Mouse (Mus musculus): ENCODE results near the gene Lrrc74a.

Gene Lrrc74a

DNA sequence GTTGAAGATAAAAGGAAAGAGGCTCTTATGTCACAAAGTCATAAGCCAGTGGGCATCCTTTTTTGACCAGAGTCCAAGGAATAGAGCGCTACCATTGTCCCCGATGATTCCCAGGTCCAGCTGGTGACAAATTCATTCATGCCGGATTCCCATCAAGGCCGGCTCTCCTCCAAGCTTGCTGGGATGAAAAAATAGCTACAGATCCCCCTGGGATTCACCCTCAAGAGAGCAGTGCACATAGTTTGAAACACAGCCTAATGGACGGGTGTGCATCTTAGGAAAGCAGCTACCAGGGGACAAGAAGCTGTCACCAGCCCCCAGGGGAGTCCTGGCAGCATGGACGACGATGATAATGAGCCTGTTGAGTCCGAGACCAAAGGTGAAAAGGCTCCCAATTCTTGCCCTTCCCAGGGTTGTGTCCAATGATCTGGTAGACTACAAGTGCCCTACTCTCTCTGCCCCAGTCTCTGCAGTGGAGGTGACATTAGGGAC is at the start of gene Lrrc74a:
Gene Lrrc74a (plus strand): TSS at position 51 of the 492 bp plus-strand sequence.
- no peak for DNase-seq (ENCODE audit: low spot score in 2 of 2)

DNA sequence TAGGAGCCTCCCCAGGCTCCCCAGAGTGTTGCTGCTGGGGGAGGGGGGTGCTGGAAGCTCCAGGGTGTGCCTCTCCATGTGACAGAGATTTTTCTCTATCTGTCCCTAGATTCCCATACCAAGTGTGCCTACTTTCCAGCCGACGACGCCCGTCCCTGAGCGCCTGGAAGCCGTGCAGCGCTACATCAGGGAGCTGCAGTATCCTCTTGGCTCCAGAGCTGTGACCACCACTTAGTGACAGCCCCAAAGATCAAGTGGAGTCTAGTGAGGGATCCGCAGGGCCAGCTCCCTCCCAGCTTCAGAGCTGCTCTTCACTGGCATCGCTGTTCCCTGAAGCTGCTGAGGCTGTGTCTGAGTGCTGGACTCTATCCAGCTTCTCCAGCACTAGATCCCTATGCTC is 48.9 kb upstream of the Lrrc74a start:
- DNase-seq (ENCODE audit: low spot score in 2 of 2): no peak

DNA sequence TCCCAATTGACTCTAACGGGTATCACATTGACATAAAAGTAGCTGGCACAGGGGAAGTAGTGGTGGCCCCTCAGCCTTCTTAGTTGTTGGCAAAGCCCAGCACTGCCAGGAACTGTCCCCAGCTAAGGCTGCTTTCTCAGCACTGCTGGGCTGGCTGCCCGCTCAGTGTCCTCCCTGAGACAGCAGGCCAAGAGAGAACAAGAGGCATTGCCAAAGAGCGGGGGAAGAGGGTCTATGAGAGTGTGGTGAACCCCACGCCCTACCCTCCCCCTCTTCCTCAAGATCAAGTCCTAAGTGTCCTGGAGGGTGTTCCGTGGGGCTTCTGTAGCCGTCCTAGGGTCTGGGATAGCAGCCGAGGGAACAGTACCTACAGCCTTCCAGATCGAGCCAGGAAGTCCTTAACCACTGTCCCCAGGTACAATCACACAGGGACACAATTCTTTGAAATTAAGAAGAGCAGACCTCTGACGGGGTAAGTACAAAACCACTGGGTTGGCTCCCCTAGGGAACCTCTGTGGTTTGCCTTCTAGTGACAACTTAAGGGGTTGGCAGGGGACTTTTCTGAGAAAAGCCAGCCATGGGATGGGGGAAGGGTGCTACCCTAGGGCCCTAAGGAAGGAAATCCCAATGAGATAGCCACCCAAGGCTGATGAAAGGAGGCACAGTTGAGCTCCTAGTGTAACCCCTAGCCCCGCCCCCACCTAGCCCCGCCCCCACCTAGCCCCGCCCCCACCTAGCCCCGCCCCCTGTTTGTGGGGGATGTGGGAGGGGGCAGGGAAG is 47.4 kb upstream of the Lrrc74a start:
- DNase-seq (ENCODE audit: low spot score in 2 of 2): no peak

DNA sequence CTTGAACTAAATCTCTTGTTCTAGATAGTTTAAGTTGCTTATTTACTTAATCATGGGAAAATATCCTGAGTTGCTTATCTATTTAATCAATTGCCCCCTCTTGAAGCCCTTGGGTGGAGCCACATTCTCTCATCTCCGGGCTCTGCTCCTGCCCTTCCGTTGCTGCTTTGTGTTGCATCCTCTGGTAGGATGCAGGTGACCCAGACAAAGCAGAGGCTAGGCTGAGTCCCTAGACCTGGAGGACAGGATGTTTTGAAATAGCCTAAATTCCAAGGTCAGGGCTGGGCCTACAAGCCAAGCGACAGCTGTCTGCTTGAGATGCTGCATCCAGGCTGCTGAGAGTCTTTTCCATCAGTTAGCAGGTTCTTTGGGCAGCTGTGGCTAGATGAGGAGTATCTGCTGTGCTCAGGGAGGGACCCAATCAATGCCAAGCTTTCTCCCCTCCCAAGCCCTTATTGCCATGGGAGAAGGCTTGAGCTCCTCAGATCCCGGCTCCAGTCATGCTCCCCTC is 46.7 kb upstream of the Lrrc74a start:
- no peak for DNase-seq (ENCODE audit: low spot score in 2 of 2)

DNA sequence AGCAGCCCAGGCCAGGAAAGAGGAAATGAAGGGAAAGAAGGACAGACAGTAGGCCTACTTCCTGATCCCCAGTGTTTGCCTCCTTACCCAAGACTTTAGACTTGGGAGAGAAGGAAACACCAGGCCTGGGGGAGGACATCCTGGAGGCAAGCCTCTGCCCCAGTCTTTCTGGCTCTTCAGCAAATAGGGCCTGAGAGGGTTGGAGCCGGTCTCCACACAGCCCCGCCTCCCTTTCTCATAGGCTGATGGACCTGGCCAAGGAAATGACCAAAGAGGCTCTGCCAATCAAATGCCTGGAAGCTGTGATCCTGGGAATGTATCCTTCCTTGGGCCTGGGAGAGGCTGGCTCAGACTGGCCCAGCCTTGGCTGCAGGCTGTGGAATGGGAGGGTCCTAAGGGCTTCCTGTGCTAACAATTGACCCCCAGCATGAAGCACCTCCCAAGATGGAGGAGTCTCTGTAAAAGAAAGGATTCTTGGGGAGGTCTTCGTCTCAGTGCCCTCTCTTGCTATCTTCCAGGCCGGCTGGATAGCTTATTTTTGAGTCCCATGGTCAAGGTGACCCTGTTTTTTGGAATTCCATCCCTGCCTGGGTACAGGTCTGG is 46.1 kb upstream of the Lrrc74a start:
- DNase-seq (ENCODE audit: low spot score in 2 of 2): no peak

DNA sequence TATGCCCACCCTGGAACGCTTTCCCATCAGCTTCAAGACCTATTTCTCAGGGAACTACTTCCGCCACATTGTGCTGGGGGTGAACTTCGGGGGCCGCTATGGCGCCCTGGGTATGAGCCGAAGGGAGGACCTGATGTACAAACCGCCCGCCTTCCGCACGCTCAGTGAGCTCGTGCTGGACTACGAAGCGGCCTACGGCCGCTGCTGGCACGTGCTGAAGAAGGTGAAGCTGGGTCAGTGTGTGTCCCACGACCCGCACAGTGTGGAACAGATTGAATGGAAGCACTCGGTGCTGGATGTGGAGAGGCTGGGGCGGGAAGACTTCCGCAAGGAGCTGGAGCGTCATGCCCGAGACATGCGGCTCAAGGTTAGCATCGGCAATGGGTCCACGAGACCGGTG is 45.3 kb upstream of the Lrrc74a start:
- no peak for DNase-seq (ENCODE audit: low spot score in 2 of 2)

DNA sequence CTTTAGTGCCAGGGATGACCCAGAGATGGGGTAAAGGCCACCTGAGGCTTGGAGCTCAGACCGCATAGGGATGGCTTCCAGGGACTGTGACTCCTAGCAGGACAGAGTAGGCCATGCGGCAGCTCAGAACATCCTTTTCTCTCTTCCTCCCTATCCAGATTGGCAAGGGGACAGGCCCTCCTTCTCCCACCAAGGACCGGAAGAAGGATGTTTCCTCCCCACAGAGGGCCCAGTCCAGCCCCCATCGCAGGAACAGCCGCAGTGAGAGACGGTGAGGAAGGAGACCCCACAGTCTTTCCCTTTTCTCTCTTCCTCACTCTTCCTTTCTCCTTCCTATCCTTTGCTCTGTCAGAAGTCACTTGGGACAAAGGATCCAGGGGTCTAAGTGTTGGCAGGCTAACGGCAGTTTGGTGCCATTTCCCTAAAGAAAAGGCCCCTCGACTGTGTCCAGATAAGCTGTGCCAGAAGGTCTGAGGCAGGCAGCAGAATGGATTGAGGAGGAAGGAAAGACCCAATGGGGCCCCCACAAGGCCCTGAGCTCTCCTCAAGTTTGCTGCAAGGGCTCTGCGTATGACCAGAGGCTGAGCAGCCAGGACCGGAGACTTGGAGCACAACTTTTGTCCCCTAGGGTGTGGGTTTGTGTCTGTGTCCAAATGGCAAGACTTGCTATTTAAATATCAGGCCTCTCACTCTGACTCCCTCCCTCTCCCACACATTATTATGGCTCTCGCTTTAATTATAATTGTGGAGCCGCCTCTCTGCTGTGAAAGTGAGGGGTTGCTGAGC is 43.3 kb upstream of the Lrrc74a start:
- DNase-seq (ENCODE audit: low spot score in 2 of 2): no peak

DNA sequence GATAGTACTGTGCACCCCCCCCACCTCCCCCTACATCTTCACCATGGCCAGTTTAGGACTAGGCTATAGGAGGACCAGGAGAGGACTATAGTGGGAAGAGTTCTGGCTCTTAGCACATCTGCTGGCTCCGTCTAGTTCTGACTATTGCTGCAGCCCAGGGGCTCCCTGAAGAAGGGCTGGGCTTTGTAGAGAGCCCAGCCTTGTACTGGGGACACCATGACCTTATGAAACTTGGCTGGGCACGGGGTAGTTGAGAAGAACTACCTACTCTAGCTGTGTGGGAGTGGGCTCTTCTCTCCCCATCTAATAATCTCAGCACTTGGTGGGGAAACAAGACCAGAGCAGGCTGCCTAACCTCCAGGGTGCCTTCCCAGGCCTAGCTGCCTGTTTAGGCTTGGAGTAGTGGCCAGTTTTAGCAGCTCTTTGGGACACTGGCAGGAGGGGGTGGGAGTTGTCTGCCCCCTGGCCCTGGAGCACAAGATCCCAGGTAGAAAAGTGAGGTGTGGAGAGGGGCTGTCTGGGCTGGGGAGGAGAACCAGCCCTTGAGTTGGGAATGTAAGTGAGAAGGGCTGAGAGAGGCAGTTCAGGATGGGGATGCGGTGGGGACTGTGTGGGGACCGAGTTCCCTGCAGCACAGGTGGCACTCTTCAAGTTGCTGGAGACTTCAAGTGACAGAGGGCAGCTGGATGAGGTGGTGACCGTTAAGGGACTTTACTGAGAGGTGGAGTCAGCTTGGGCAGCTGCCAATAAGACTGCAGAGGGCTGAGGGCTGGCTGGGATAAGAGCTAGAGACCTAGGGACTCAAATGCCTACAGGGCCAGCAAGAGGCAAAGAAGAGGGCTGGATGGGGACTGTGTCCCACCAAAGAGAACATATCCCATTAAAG is 41.5 kb upstream of the Lrrc74a start:
- no peak for DNase-seq (ENCODE audit: low spot score in 2 of 2)

DNA sequence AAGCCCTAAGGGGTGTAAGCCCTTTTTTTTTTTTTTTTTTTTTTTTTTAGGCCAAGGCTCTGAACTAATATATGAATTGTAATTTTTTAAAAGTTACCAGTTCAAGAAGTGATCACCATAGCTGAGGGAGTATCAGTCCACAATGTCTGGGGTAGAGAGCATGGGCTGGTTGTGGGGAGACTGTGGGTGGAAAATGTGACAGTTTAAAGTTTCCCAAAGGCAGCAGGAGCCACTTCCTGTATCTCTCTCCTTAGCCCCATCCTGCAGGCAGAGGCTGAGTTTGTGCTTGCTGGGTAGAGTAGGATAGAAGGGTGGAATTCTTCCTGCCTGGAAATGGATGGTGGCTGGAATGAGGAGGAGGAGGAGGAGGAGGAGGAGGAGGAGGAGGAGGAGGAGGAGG is 40.8 kb upstream of the Lrrc74a start:
- DNase-seq (ENCODE audit: low spot score in 2 of 2): no peak

DNA sequence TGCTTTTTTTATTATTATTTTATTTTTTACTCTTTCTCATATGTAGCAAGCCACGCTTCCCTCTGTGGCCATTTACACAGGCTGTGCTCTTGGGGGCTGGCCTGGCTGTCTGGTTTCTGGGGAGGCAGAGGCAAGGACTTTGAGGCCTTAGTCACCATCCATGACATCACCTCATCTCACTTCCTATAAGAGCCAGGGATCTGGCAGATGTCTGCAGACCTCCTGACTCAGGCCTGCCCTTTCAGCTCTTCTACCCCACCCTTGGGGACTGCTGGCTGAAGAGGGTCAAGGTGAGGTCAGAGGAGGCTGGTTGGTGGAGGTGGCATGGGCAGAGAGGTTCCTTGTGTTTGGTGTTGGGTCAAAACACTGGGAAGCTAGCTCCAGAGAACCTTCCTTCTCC is 39.7 kb upstream of the Lrrc74a start:
- DNase-seq (ENCODE audit: low spot score in 2 of 2): no peak

DNA sequence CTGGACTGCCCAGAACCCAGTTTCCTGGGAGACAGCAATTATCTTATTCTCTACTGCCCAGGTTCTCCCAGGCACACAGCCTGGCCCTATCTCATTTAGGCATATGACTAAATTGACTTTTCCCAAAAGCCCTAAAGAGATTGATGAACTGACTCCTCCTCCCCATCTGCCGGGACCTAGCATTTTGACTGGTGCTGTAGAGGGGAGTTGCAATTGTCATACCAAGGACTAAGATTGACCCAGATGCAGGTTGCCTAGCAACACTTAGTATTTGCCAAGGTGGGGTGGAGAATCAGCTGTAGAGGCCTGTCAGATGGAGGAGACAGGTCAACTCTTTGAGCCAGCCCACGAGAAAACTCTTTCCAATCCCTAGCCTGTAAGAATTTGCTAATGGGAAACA is 36.2 kb upstream of the Lrrc74a start:
- DNase-seq (ENCODE audit: low spot score in 2 of 2): no peak

DNA sequence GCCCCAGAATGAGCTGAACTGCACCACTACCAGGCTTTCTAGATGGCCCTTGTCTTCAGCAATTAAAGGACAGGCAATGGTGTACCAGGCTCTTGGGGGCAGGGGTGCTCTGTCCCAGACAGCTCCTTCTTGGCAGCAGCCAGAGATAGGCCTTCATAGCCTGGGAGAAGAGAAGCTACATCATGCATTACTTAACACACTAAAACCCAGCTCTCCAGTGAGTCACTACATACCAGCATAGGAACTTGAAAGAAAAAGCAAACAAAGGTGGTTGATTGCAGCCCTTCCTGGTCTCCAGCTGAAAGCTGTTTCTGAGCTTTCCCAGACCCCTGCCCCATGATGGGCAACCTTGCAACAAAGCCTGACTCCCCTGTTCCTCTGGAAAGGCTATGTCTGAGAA is 35.6 kb upstream of the Lrrc74a start:
- no peak for DNase-seq (ENCODE audit: low spot score in 2 of 2)

DNA sequence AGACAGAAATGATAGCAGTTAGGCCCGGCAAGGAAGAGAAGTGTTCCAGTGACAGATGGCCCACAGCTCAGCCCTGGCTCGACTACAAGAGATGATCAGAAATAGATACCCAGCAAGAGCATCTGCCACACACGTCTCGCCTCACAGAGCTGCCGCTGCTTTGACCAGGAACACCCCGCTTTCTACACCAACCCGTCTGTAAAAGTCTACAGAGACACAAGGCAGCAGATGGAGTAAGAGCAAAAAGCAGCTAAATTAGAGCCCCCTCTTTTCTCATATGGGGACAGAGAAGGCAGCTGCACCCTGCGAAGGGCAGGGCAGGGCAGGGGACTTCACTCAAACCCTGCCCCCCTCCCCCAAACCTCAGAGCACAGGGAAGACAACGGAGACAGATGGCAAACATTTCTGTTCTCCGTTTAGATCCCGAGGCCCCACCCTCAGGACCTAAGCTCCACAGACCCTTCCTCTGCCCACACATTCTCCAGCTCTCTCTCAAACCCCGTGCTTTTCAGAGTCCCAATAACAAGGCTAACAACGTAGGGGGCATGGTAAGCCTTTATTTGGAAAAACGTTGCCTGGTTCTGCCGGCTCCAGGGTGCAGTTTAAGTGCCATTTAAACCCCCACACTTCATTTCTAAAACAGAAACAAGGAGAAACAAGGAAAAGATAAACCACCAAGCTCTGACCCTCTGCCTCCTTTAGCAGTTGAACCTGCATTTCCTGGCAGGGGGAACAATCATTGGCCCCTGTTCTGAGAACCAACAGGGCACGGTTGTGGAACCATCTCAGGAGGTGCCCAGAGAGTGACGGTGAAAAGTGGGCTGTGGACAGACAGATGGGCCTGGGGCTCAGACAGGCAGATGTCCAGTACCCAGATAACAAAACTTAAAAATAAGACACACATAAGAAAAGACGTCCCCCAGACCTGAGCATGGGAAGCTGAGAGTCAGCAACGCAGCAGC is 33.9 kb upstream of the Lrrc74a start:
- DNase-seq (ENCODE audit: low spot score in 2 of 2): peak; percentile 60 to 64

DNA sequence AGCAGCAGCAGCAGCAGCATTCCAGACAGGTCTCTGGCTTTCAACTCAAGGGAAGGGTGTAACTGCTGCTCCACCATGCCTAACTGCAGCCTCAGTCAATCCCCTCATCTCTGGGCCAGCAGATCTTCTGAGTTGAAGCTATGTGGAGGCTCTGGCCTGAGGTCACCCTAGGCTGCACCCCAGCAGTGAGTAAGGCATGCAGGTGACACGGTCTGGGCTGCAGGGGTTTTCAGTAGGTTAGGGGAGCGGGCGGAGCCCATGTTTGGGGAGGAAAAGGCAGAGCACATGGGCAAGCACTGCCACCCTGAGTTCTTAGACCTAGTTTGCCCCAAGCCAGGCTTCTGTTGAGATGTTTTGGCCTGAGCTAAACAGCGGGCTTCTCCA is 33.2 kb upstream of the Lrrc74a start:
- peak in 1 of 2 experiments; percentile 4 for DNase-seq (ENCODE audit: low spot score in 2 of 2)

DNA sequence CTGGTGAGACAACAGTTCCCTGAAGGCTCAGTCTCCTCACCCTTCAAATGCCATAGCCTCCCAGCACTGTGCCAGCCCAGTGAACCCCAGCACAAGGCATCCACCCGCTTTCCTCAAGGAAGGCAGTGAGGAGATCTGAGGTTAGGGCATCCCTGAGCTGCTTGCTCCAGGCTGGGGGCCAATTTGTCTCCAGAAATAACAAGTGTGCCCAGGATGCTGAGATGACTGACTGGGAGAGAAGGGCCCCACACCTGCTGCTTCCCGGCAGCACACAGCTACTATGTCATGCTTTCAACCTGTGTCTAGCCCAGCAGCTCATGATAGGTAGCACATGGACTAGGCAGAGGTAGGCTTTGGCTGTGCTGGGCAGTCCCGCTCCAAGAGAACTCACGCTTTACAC is 32.7 kb upstream of the Lrrc74a start:
- DNase-seq (ENCODE audit: low spot score in 2 of 2): no peak

DNA sequence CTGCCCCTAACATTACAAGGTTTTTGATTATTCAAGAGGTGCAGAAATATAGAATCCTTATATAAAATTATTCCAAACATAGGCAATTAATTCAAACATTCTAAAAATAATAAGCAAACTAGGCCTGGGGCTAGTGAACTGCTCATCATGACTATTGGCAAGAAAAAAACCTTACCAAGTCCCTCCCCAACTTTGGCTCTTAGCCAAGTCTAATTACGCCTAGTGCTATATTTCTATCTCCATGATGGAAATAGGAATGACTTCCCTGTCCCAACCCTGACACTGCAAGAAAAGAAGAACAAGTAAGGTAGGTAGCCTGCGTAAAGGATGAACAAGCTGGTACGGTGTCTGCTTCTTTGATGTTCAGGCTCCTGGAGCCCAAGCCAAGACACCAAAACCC is 31.5 kb upstream of the Lrrc74a start:
- no peak for DNase-seq (ENCODE audit: low spot score in 2 of 2)

DNA sequence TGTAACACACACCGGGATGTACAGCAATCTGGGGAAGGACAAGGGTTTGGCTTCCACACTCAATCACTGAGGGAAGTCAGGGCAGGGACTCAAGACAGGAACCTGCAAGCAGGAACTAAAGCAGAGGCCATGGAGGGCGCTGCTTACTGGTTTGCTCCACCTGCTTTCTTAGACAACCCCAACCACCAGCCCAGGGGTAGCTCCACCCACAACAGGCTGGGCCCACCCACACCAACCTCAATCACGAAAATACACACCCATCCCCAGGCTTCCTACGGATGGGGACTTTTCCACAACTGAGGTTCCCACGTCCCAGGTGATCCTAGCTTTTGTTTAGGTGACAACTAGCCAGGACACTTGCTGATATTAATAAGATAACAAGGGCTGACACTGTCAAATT is 28.3 kb upstream of the Lrrc74a start:
- DNase-seq (ENCODE audit: low spot score in 2 of 2): no peak

DNA sequence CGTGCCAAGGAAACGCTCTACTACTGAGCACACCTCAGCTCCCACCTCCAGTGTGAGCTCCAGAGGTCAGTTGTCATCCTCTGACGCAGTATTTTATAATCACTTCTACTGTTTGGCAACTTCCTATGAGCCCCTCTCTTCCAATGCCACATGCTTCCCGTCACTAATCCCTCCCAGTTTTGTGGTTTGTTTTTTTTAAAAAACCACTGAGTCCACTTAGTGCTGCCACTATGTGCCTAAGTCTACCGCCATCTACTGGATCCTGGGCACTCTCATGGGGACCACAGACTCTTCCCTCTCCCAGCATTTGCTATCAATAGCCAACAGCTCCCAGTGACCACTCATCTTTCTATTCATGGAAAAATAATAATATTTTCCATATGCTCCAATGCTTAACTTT is 20.1 kb upstream of the Lrrc74a start:
- no peak for DNase-seq (ENCODE audit: low spot score in 2 of 2)

DNA sequence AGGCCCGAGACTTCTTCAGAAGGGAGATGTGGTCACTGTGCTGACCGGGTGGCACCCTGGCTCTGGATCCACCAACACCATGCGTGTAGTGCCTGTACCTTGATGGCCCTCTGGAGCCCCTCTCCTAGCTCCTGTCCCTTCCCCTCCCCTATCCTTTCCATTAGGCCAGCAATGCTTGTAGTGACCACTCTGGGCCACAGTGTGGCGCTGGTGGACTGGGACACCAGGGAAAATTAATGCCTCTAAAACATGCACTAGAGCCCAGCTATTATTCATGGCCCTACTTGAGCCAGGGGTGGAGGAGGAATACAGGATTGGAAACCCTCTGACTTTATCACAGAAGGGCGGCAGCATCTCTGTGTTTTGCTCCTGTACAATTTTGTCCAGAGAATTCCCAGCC is 18.8 kb upstream of the Lrrc74a start:
- peak; percentile 78 for DNase-seq (ENCODE audit: low spot score in 2 of 2)

DNA sequence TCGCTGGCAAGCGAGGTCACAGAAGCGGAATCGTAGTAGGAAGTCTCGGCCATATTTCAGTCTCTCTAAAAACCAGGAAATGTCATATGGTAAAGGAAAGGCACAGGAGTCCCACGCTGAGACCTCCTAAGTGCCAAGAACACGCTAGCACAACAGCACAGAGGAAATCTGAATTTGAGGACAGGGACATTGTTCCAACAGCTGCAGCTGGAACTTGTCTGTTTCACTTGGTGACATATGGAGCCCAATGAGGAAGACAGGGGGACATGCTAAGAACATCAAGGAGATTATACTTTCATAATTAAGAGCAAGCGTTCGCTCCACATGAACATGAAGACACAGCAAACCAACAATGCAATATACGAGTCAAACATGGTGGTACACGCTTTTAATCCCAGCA is 17.2 kb upstream of the Lrrc74a start:
- no peak for DNase-seq (ENCODE audit: low spot score in 2 of 2)

Measured in frontal cortex, postnatal 25 days (tissue).